ENCODE assay signal across 26 mouse cellular contexts in genomic region chr1:73673851-73674235, GRCm38 (mm10).
"Had no signal": no experiment of that assay in that cellular context is flagged by ENCODE, and none has a peak within 500 bp of the region (broad histone marks: within the 10 kb centered on the region; RNA-seq: fewer than 3 reads in every experiment).

No protein-coding gene starts in this region.

- ATAC-seq: hindbrain, embryonic 16.5 days; inflammation-experienced regulatory T-cells, adult 6 months; intestine, embryonic 15.5 days; intestine, postnatal 0 days; liver, embryonic 12.5 days had no signal

- H3K4me3 ChIP-seq: gastrocnemius, adult 2 months; heart, adult 2 months; heart, embryonic 10.5 days; heart, embryonic 12.5 days; hindbrain, embryonic 10.5 days; hindbrain, embryonic 12.5 days; intestine, embryonic 15.5 days; layer of hippocampus, adult 2 months; limb, embryonic 13.5 days; limb, embryonic 15.5 days; liver, embryonic 12.5 days had no signal

- H3K27ac ChIP-seq: gastrocnemius, adult 2 months; heart, adult 2 months; heart, embryonic 10.5 days; hindbrain, embryonic 14.5 days; intestine, embryonic 15.5 days; layer of hippocampus, adult 2 months; limb, embryonic 13.5 days; limb, embryonic 15.5 days; liver, embryonic 12.5 days; liver, embryonic 14.5 days had no signal

- H3K27me3 ChIP-seq: heart, embryonic 12.5 days; hindbrain, embryonic 12.5 days; intestine, embryonic 15.5 days; limb, embryonic 13.5 days; limb, embryonic 15.5 days; liver, embryonic 12.5 days had no signal

- DNase-seq: gastrocnemius, adult 2 months; gastrocnemius, postnatal 10 days; gastrocnemius, postnatal 25 days; heart, adult 2 months; heart, postnatal 10 days; heart, postnatal 4 days; kidney, adult 18-20 months; kidney, adult 8-10 months; kidney, postnatal 10 days; kidney, postnatal 25 days; kidney, postnatal 4 days; left cerebral cortex, postnatal 4 days had no signal

- H3K9me3 ChIP-seq: heart, embryonic 10.5 days; heart, embryonic 12.5 days; hindbrain, embryonic 10.5 days; hindbrain, embryonic 12.5 days; intestine, embryonic 15.5 days; limb, embryonic 15.5 days; liver, embryonic 12.5 days had no signal

- H3K4me2 ChIP-seq: heart, embryonic 12.5 days; hindbrain, embryonic 12.5 days; hindbrain, embryonic 14.5 days; intestine, embryonic 15.5 days; limb, embryonic 13.5 days; limb, embryonic 15.5 days; liver, embryonic 12.5 days had no signal

- H3K36me3 ChIP-seq: heart, embryonic 10.5 days; heart, embryonic 12.5 days; hindbrain, embryonic 10.5 days; hindbrain, embryonic 12.5 days; intestine, embryonic 15.5 days; limb, embryonic 13.5 days; limb, embryonic 15.5 days; liver, embryonic 12.5 days had no signal

- H3K9ac ChIP-seq: heart, embryonic 12.5 days; hindbrain, embryonic 12.5 days; hindbrain, embryonic 14.5 days; intestine, embryonic 15.5 days; limb, embryonic 13.5 days; limb, embryonic 15.5 days; liver, embryonic 12.5 days; liver, embryonic 14.5 days had no signal

- H3K4me1 ChIP-seq: limb, embryonic 13.5 days; limb, embryonic 15.5 days; liver, embryonic 12.5 days had no signal
